Comparison of ENCODE assay signal across 8 mouse cellular contexts in genomic region chr19:42128787-42129508, GRCm38 (mm10). TPM values are rescaled to one million over a fixed set of nuclear protein-coding genes. Genes with fewer than 3 reads are reported as not detected.
A peak's percentile ranks its signal among the peaks of the same experiment; 100 is the strongest.
DNase-seq lines count a peak whose midpoint lies in the region; ATAC-seq and TF ChIP-seq lines count a peak whose summit lies in the region.

Gene Avpi1, minus strand, starts transcription at chr19:42129059.

- peaks cover 7% of the 10 kb centered on the region; the same call in 1 of the 2 replicates for H3K27me3 ChIP-seq in G1E (ENCODE audit: insufficient read depth, low read length)
- H3K27me3 ChIP-seq in forebrain, embryonic 16.5 days (replicated peaks; ENCODE audit: control insufficient read depth, insufficient read depth, low read length): no peaks in the 10 kb centered on the region; the same call in 1 of the 2 replicates
- H3K27me3 ChIP-seq in lung, embryonic 14.5 days (ENCODE audit: insufficient read depth, low read length): no peaks in the 10 kb centered on the region
- no peaks in the 10 kb centered on the region for H3K27me3 ChIP-seq in thymus, adult 2 months (ENCODE audit: control insufficient read depth, insufficient read depth, low read length)

- peak within 1 kb of the TSS; percentile 99 for H3K4me2 ChIP-seq in forebrain, embryonic 16.5 days (ENCODE audit: low read length)
- H3K4me2 ChIP-seq in lung, embryonic 14.5 days: peak within 1 kb of the TSS; percentile 98

- peak within 1 kb of the TSS; percentile 77 for H3K4me3 ChIP-seq in G1E (ENCODE audit: low read depth, low read length)
- peak within 1 kb of the TSS; percentile 73 for H3K4me3 ChIP-seq in forebrain, embryonic 16.5 days (replicated peaks; ENCODE audit: low read length)
- H3K4me3 ChIP-seq in layer of hippocampus, adult 2 months: peak within 1 kb of the TSS; percentile 68
- H3K4me3 ChIP-seq in lung, embryonic 14.5 days (ENCODE audit: low read depth, low read length): peak within 1 kb of the TSS; percentile 66
- peak within 1 kb of the TSS; percentile 78 for H3K4me3 ChIP-seq in olfactory bulb, adult 2 months (ENCODE audit: insufficient read depth, low read depth, low read length)
- peak within 1 kb of the TSS; percentile 61 for H3K4me3 ChIP-seq in thymus, adult 2 months (ENCODE audit: control insufficient read depth, insufficient read depth, low read length)

- peak within 1 kb of the TSS; percentile 76 for H3K9ac ChIP-seq in forebrain, embryonic 16.5 days (replicated peaks; ENCODE audit: low read depth, low read length)
- peak within 1 kb of the TSS; percentile 80 for H3K9ac ChIP-seq in lung, embryonic 14.5 days

- ATAC-seq in G1E (ENCODE audit: extremely low read depth, insufficient number of reproducible peaks, low FRiP score, poor library complexity, severe bottlenecking): peak; percentile 96
- peak; percentile 98 for ATAC-seq in forebrain, embryonic 16.5 days
- ATAC-seq in lung, embryonic 14.5 days (ENCODE audit: insufficient read depth): peak; percentile 97

- peak; percentile 56 for TF ChIP-seq POLR2A in olfactory bulb, adult 2 months (IDR thresholded peaks at IDR 0.05; ENCODE audit: insufficient read depth, low read depth, low read length)
- peak; percentile 31; the same call in 1 of the 2 replicates for TF ChIP-seq POLR2A in thymus, adult 2 months (IDR thresholded peaks at IDR 0.05; ENCODE audit: control insufficient read depth, extremely low read depth, insufficient read depth, low read length, poor library complexity)

- H3K36me3 ChIP-seq in G1E (replicated peaks): peaks cover 26% of the 10 kb centered on the region
- no peaks in the 10 kb centered on the region for H3K36me3 ChIP-seq in forebrain, embryonic 16.5 days (ENCODE audit: control insufficient read depth, insufficient read depth)
- H3K36me3 ChIP-seq in lung, embryonic 14.5 days (ENCODE audit: insufficient read depth): peaks cover 11% of the 10 kb centered on the region
- H3K36me3 ChIP-seq in thymus, adult 2 months (ENCODE audit: control insufficient read depth, insufficient read depth, low read length): no peaks in the 10 kb centered on the region

- H3K27ac ChIP-seq in forebrain, embryonic 16.5 days (ENCODE audit: low read length): peak within 1 kb of the TSS; percentile 69
- H3K27ac ChIP-seq in layer of hippocampus, adult 2 months: peak within 1 kb of the TSS; percentile 91
- peak within 1 kb of the TSS; percentile 90 for H3K27ac ChIP-seq in lung, embryonic 14.5 days (ENCODE audit: low read depth)
- H3K27ac ChIP-seq in olfactory bulb, adult 2 months (ENCODE audit: insufficient read depth, low read depth, low read length): peak within 1 kb of the TSS; percentile 52
- peak within 1 kb of the TSS; percentile 46 for H3K27ac ChIP-seq in thymus, adult 2 months (ENCODE audit: control insufficient read depth, insufficient read depth, low read length)

- no peaks in the 10 kb centered on the region for H3K9me3 ChIP-seq in G1E (replicated peaks)
- no peaks in the 10 kb centered on the region for H3K9me3 ChIP-seq in forebrain, embryonic 16.5 days (ENCODE audit: control insufficient read depth, low read length)
- no peaks in the 10 kb centered on the region for H3K9me3 ChIP-seq in lung, embryonic 14.5 days (ENCODE audit: low read depth, low read length)

- under 1% methylated on average over 53 of the region's 54 CpGs for WGBS in forebrain, embryonic 16.5 days
- under 1% methylated on average over 54 of the region's 54 CpGs for WGBS in lung, embryonic 14.5 days
- under 1% methylated on average over 54 of the region's 54 CpGs for WGBS in olfactory bulb, adult 2 months
- WGBS in thymus, adult 2 months: under 1% methylated on average over 54 of the region's 54 CpGs

- H3K4me1 ChIP-seq in G1E (ENCODE audit: insufficient read depth, low read depth, low read length): peaks cover 56% of the 10 kb centered on the region
- H3K4me1 ChIP-seq in forebrain, embryonic 16.5 days (replicated peaks; ENCODE audit: control insufficient read depth, insufficient read depth, low read length): peaks cover 17% of the 10 kb centered on the region
- H3K4me1 ChIP-seq in lung, embryonic 14.5 days (ENCODE audit: insufficient read depth): peaks cover 10% of the 10 kb centered on the region; the same call in 1 of the 2 replicates
- H3K4me1 ChIP-seq in olfactory bulb, adult 2 months (ENCODE audit: control insufficient read depth, insufficient read depth, low read length): peaks cover 26% of the 10 kb centered on the region
- H3K4me1 ChIP-seq in thymus, adult 2 months (replicated peaks; ENCODE audit: control insufficient read depth, insufficient read depth, low read length): peaks cover 17% of the 10 kb centered on the region

- intact Hi-C loops in heart, postnatal 36 days (cut with DNase I): loop anchor here (2.0 kb wide), 2 partner anchors 14 to 38 kb away; partner anchors contain the start of gene Pi4k2a

- peak; percentile 91 for DNase-seq in G1E (ENCODE audit: low spot score)
- DNase-seq in cerebellum, adult 18-20 months: peak; percentile 97 to 99
- DNase-seq in heart, postnatal 36 days: peak; percentile 94 to 97
- DNase-seq in layer of hippocampus, adult 2 months (ENCODE audit: low spot score in 2 of 2): peak; percentile 97 to 98
- peak; percentile 99 for DNase-seq in lung, embryonic 14.5 days
- DNase-seq in thymus, adult 2 months: peak; percentile 96

- TF ChIP-seq CTCF in G1E (IDR thresholded peaks at IDR 0.05; ENCODE audit: low read depth, low read length): no peak
- no peak for TF ChIP-seq CTCF in layer of hippocampus, adult 2 months (conservative IDR thresholded peaks at IDR 0.05)
- no peak for TF ChIP-seq CTCF in lung, embryonic 14.5 days (IDR thresholded peaks at IDR 0.05; ENCODE audit: low read depth)
- TF ChIP-seq CTCF in olfactory bulb, adult 2 months (IDR thresholded peaks at IDR 0.05; ENCODE audit: insufficient read depth, low read depth, low read length): no peak
- TF ChIP-seq CTCF in thymus, adult 2 months (IDR thresholded peaks at IDR 0.05; ENCODE audit: borderline replicate concordance, control insufficient read depth, extremely low read depth, insufficient read depth, low read length, poor library complexity): peak; percentile 65; the same call in 1 of the 2 replicates

RNA-seq across cellular contexts. Expression of gene Avpi1, which starts in this region (rescaled TPM):
- total RNA-seq in G1E (2014; fragmentation: Nextera tagmentation): 2.8 and 5.1 TPM in 2 replicates
- 2.2 and 5.2 TPM in 2 replicates for total RNA-seq in G1E (2017)
- polyA plus RNA-seq in G1E (2012): 12.6 and 15.2 TPM in 2 replicates
- polyA plus RNA-seq in forebrain, embryonic 16.5 days (2015; fragmentation: Nextera tagmentation; extraction: Ambion mirVana): 7.4 and 7.5 TPM in 2 replicates
- 10 to 100 TPM; 11.0 to 11.3 TPM for total RNA-seq in heart, postnatal 36 days (2021)
- 10 to 100 TPM; 18.0 to 20.7 TPM for total RNA-seq in layer of hippocampus, adult 2 months (2021)
- 44.3 and 51.6 TPM in 2 replicates for polyA plus RNA-seq in lung, embryonic 14.5 days (2014; fragmentation: Nextera tagmentation; extraction: Ambion mirVana)
- polyA plus RNA-seq in olfactory bulb, adult 2 months (2012; ENCODE audit: insufficient read depth, insufficient read length, low replicate concordance, missing spikeins): not detected in 2 replicates
- 13.0 and 15.9 TPM in 2 replicates for polyA plus RNA-seq in thymus, adult 2 months (2012; rRNA removed)

Comparison
In these comparisons a context has a peak if more than half of its experiments do, and no peak if none do; other contexts are left out.
1. Peak in every context shown above with its lines: DNase-seq, ATAC-seq, H3K4me3 ChIP-seq and H3K27ac ChIP-seq.